Mouse (Mus musculus) midbrain, embryonic 13.5 days (tissue): ENCODE measurements at regions not wholly inside any gene's neighbourhood (a gene's known extent, or its start where the extent isn't known, plus 50 kb on each side); places are given as distances from the start of the nearest gene placed in this dataset.

ENCODE experiments used
- ATAC-seq: fragments of 200-750 bp; cut with Nextera tagmentation; 2 replicates; pipeline ENCODE4 v1.8.0; 2017; ENCODE audit warnings: mild to moderate bottlenecking, moderate TSS enrichment, moderate library complexity
- H3K27ac ChIP-seq: fragments of 300-500 bp; sonication (generic); 2 replicates; pipeline ENCODE4 v1.5.1; 2015; ENCODE audit warnings: inconsistent platforms, mild to moderate bottlenecking, moderate library complexity
- H3K27me3 ChIP-seq: fragments of 300-500 bp; sonication (generic); 2 replicates; pipeline ENCODE4 v1.6.1; 2015; ENCODE audit warnings: mild to moderate bottlenecking, inconsistent platforms
- H3K36me3 ChIP-seq: fragments of 300-500 bp; sonication (generic); 2 replicates; pipeline ENCODE4 v1.6.1; 2015; ENCODE audit warnings: mild to moderate bottlenecking, inconsistent platforms
- H3K4me1 ChIP-seq: fragments of 300-500 bp; sonication (generic); replicated peaks from 2 replicates; pipeline ENCODE4 v1.6.1; 2015; ENCODE audit warnings: inconsistent platforms
- H3K4me2 ChIP-seq: fragments of 300-500 bp; sonication (generic); replicated peaks from 2 replicates; pipeline ENCODE4 v1.6.1; 2015; ENCODE audit warnings: moderate library complexity, mild to moderate bottlenecking, inconsistent platforms
- H3K4me3 ChIP-seq: fragments of 300-500 bp; sonication (generic); replicated peaks from 2 replicates; pipeline ENCODE4 v1.5.1; 2015; ENCODE audit warnings: mild to moderate bottlenecking, inconsistent platforms
- H3K9ac ChIP-seq: fragments of 300-500 bp; sonication (generic); replicated peaks from 2 replicates; pipeline ENCODE4 v1.6.1; 2015; ENCODE audit warnings: mild to moderate bottlenecking, inconsistent platforms
- H3K9me3 ChIP-seq: fragments of 300-500 bp; sonication (generic); 2 replicates; pipeline ENCODE4 v1.6.1; 2016; ENCODE audit warnings: mild to moderate bottlenecking, inconsistent platforms
- WGBS: fragments of 180-500 bp; shearing (Covaris S2); methylation state at CpG from one replicate; pipeline ENCODE4 v1.1.7; 2015; 5-methylcytosine and 5-hydroxymethylcytosine counted together

DNA sequence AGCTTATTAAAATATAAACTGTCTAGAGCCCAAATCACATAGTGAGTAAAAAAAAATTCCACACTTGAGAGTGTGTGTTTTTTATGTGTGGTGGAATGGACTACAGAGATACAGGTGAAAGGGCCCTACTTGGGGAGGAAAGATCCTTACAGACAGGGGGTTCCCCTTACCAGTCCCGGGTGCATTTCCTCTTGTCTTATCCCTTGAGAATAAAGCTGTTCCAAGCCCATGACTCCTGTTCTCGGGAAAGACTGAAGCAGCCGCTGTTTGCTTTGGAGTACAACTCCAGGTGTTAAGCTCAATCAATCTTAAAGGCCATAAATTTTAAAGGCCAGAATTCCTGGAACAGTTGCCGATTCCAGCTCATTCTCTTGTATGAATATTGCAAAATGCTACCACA is 108.4 kb downstream of the Magee1 start:
- Histone ChIP-seq H3K9ac (no peak overlapping the region), H3K9me3 (no peaks in the 10 kb centered on the region), H3K27ac (no peak overlapping the region), H3K4me2 (no peak overlapping the region), H3K27me3 (peaks cover 62% of the 10 kb centered on the region), H3K4me1 (no peaks in the 10 kb centered on the region), H3K4me3 (no peak overlapping the region), H3K36me3 (no peaks in the 10 kb centered on the region)
- WGBS, result 91% methylated on average over 4 of the region's 4 CpGs
- ATAC-seq, result no peak

DNA sequence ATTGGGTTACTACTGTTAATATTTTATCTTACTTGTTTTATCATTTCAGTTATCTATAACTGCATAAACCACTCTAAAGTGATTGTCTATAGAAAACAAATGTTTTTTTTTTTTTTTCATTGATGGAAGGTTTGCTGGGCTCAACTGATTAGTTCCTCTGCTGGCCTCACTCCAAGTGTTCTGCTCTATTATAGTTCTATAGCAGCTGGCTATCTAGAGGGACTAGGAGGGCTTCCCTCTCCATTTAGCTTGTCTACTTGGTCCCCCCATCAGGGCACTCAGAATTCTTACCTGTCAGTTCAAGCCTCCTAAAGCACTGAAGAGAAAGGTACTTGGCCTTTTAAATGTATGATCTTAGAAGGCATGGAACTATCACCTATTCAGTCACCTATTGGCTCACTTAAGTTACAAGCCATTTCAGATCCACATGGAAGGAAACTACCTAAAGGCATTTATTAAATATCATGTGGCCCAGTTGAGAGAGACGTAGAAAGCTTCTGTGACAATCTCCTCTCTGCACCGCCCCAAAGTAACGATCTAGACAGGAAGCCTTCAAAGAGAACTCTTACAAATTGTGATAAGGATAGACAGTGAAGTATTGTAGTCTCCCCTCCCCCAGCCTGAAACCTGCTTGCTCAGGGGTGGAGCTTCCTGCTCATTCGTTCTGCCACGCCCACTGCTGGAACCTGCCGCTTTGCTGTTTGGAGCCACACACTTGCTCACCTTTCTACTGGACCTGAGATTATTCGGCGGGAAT is 117.0 kb downstream of the Magee1 start:
- Histone ChIP-seq H3K27ac (no peak overlapping the region), H3K4me1 (no peaks in the 10 kb centered on the region), H3K36me3 (no peaks in the 10 kb centered on the region), H3K4me2 (no peak overlapping the region), H3K9me3 (no peaks in the 10 kb centered on the region), H3K4me3 (no peak overlapping the region), H3K9ac (no peak overlapping the region), H3K27me3 (peaks cover 45% of the 10 kb centered on the region)
- ATAC-seq, result no peak
- WGBS, result 46% methylated on average over 8 of the region's 8 CpGs
